Mouse (Mus musculus): ENCODE measurements around the gene Mcoln3. TPM values are rescaled to one million over a fixed set of nuclear protein-coding genes. Genes with fewer than 3 reads are reported as not detected.

Gene Mcoln3
- total RNA-seq, 2 experiments from 2014 or later: not detected

GRCm38 (mm10) chr3:146123464-146123825 lies 6.2 kb downstream of the Mcoln3 start:
- no peak for DNase-seq
- intact Hi-C loops (cut with DNase I): no loop called here

GRCm38 (mm10) chr3:146127205-146127604 lies 10.0 kb downstream of the Mcoln3 start:
- no peak for DNase-seq
- intact Hi-C loops (cut with DNase I): no loop called here

- DNase-seq: no peak
- intact Hi-C loops (cut with DNase I): no loop called here
Observed at GRCm38 (mm10) chr3:146134834-146135233, 17.6 kb downstream of the Mcoln3 start.

- DNase-seq: no peak
- intact Hi-C loops (cut with DNase I): no loop called here
Observed at GRCm38 (mm10) chr3:146135417-146135816, 18.2 kb downstream of the Mcoln3 start.

- intact Hi-C loops (cut with DNase I): no loop called here
- DNase-seq: no peak
Observed at GRCm38 (mm10) chr3:146136422-146136821, 19.2 kb downstream of the Mcoln3 start.

- no peak for DNase-seq
- intact Hi-C loops (cut with DNase I): no loop called here
Observed at GRCm38 (mm10) chr3:146140276-146140675, 23.0 kb downstream of the Mcoln3 start.

GRCm38 (mm10) chr3:146142523-146142922 lies 25.3 kb downstream of the Mcoln3 start:
- DNase-seq: no peak
- intact Hi-C loops (cut with DNase I): no loop called here

GRCm38 (mm10) chr3:146145501-146145900 lies 28.3 kb downstream of the Mcoln3 start:
- intact Hi-C loops (cut with DNase I): no loop called here
- DNase-seq: no peak

GRCm38 (mm10) chr3:146146131-146146530 lies 28.9 kb downstream of the Mcoln3 start:
- DNase-seq: no peak
- intact Hi-C loops (cut with DNase I): no loop called here

GRCm38 (mm10) chr3:146149156-146150057 lies 32.2 kb downstream of the Mcoln3 start, which contains the start of gene Mcoln2:
TSS of gene Mcoln2 (plus strand) at chr3:146149833.
- peak; percentile 6 to 10 for DNase-seq
- intact Hi-C loops (cut with DNase I): loop anchor here (1.0 kb wide), 1 partner anchor 40 kb away; no protein-coding TSS in a partner anchor

- intact Hi-C loops (cut with DNase I): loop anchor here (1.0 kb wide), 1 partner anchor 41 kb away; no protein-coding TSS in a partner anchor
- peak; percentile 58 to 63 for DNase-seq
Observed at GRCm38 (mm10) chr3:146150058-146150400, 32.8 kb downstream of the Mcoln3 start.

GRCm38 (mm10) chr3:146150560-146150959 lies 33.3 kb downstream of the Mcoln3 start:
- intact Hi-C loops (cut with DNase I): loop anchor here (1.0 kb wide), 1 partner anchor 41 kb away; no protein-coding TSS in a partner anchor
- peak; percentile 17 to 22 for DNase-seq

GRCm38 (mm10) chr3:146151328-146151727 lies 34.1 kb downstream of the Mcoln3 start:
- intact Hi-C loops (cut with DNase I): no loop called here
- no peak for DNase-seq

- no peak for DNase-seq
- intact Hi-C loops (cut with DNase I): no loop called here
Observed at GRCm38 (mm10) chr3:146151755-146152154, 34.5 kb downstream of the Mcoln3 start.

GRCm38 (mm10) chr3:146152348-146152747 lies 35.1 kb downstream of the Mcoln3 start:
- intact Hi-C loops (cut with DNase I): no loop called here
- no peak for DNase-seq

- intact Hi-C loops (cut with DNase I): no loop called here
- no peak for DNase-seq
Observed at GRCm38 (mm10) chr3:146152913-146153312, 35.7 kb downstream of the Mcoln3 start.

- intact Hi-C loops (cut with DNase I): loop anchor here (2.0 kb wide), 1 partner anchor 23 kb away; no protein-coding TSS in a partner anchor
- DNase-seq: peak; percentile 26 to 37
Observed at GRCm38 (mm10) chr3:146153862-146154611, 36.8 kb downstream of the Mcoln3 start.

GRCm38 (mm10) chr3:146155628-146156576 lies 38.7 kb downstream of the Mcoln3 start:
- DNase-seq: no peak
- intact Hi-C loops (cut with DNase I): loop anchor here (2.0 kb wide), 1 partner anchor 21 kb away; no protein-coding TSS in a partner anchor

GRCm38 (mm10) chr3:146156811-146157210 lies 39.6 kb downstream of the Mcoln3 start:
- intact Hi-C loops (cut with DNase I): no loop called here
- no peak for DNase-seq

- intact Hi-C loops (cut with DNase I): no loop called here
Observed at GRCm38 (mm10) chr3:146158039-146158438, 40.8 kb downstream of the Mcoln3 start.

More at GRCm38 (mm10) chr3:146158039-146158438, 40.8 kb downstream of the Mcoln3 start:
- DNase-seq: no peak
